Mouse (Mus musculus): Measurements from ENCODE around the gene Kcnn3.

The Kcnn3 gene

DNA sequence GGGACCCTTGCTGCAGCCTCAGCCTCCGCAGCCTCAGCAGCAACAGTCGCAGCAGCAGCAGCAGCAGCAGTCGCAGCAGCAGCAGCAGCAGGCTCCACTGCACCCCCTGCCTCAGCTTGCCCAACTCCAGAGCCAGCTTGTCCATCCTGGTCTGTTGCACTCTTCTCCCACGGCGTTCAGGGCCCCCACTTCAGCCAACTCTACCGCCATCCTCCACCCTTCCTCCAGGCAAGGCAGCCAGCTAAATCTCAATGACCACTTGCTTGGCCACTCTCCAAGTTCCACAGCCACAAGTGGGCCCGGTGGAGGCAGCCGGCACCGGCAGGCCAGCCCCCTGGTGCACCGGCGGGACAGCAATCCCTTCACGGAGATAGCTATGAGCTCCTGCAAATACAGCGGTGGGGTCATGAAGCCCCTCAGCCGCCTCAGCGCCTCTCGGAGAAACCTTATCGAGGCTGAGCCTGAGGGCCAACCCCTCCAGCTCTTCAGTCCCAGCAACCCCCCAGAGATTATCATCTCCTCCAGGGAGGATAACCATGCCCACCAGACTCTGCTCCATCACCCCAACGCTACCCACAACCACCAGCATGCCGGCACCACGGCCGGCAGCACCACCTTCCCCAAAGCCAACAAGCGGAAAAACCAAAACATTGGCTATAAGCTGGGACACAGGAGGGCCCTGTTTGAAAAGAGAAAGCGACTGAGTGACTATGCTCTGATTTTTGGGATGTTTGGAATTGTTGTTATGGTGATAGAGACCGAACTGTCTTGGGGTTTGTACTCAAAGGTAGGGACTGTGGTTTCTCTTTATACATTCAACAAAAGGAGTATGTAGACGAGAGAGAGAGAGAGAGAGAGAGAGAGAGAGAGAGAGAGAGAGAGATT is 896 bp downstream of the Kcnn3 start:
- 3% methylated on average over 25 of the region's 25 CpGs for WGBS

DNA sequence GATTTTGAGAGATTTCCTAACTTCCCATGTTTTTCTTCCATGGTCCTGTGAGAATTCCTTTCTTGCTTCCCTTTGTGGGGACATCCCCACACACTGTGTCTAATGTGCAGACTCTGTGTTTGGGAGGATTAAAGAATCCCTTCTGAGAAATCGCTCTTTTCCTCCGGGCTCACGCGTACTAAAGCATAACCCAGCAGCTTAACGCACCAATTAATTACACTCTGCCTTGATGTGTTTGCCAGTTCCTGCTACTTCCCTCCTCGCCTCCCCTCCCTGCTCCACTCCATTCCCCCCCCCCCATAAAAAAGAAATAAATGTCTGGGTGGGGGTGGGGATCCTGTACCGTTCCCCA is 1.5 kb downstream of the Kcnn3 start:
- WGBS = 5% methylated on average over 7 of the region's 7 CpGs

DNA sequence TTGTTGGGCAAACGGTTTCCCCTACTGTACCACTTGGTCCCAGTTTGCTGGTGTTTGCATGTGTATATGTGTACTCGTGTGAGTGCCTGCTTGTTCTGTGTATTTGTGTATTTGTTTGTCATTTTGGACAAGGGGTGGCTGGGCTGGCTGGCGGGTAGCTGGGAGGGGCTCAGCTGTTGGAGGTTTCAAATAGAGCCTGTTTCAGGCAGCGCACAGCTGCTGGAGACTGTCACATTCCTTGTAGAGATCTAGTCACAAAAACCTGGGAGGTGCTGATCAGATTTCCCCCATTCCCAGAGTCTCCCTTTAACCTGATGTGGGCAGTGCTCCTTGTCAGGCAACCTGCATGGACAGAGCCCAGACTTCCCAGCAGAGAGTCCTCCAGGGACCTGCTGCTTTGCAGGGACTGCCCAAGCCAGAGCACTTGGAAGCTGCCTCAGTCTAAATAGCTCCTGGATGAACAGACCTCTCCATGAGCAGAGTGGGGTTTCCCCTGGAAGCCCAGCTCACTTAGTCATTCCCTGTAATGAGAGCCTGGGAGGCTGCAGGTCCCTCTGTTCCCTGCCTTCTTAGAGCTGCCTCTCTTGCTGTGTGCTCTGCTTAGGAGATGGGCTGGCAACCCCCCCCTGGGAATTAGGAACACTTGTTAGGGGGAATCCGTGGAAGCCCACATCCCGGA is 2.6 kb downstream of the Kcnn3 start:
- 22% methylated on average over 6 of the region's 6 CpGs for WGBS

DNA sequence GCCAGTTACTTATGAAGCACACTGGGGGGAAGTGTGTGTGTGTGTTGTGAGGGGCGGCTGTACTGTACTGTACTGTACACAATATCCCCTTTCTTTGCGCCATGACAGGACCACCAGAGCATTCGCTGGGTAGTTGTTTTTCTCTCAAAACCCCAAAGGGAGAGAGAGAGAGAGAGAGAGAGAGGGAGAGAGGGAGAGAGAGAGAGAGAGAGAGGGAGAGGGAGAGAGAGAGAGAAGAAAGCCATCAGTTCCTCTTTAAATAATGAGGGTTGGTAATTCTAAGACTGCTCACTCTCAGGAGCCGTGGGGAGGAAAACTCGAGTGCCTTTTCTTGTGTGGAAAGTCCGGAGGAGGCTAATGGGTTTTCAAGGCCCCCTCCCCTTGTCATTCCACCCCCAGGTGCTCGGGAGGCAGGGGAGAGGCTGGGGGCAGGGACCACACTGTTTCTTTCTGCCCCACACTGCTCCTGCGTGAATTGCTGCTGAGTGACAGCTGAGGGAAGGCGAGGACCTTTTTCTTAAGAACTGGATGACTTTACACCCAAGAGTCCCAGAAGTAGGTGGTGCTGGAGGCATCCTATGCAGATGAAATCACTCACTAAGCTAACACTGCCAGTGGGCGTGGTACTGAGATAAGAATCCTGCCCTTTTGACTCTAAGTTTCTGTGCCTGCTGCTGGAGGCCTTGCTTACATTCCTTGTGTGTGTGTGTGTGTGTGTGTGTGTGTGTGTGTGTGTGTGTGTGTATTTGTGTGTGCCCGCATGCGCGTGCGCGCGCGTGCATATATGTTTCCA is 6.5 kb downstream of the Kcnn3 start:
- WGBS = 65% methylated on average over 17 of the region's 17 CpGs

DNA sequence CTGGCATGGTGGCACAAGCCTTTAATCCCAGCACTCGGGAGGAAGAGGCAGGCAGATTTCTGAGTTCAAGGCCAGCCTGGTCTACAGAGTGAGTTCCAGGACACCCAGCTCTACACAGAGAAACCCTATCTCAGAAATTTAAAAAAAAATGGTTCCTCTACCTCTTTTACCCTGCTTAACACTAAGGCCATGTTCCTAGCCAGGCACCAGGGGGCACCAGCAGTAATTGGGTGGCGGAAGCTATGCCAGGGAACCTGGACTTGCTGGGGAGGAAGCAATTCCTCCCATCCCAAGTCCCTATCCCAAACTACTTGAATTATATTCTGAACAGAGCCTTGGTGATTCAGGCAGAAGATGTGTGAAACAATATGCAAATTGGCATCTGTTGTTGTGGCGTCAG is 9.8 kb downstream of the Kcnn3 start:
- WGBS = 74% methylated on average over 3 of the region's 3 CpGs

DNA sequence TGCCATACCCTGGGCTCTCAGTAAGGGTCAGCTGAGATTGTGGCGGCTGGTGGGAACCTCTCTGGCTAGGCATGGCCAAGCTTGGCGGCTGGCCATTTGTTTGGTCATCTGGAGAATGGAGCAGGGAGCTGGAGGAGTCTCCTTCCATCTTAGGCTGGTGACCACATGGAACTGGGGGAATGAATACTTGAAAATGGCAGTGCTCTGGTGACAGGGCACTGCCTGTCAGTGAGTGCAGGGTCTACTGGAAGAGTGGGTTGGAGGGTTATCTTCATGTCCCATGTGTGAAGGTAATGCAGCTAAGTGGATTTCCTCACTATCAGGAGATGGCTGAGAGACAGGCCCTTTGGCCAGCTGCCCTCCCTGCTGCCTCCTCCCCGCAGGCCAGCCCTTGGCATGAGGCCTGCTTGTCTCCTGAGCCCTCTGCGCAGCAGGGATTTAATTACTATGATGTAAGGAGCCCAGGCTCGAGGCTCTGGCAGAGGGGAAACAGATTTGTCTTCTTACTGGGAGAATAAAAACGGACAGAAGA is 14.7 kb downstream of the Kcnn3 start:
- 54% methylated on average over 6 of the region's 6 CpGs for WGBS

DNA sequence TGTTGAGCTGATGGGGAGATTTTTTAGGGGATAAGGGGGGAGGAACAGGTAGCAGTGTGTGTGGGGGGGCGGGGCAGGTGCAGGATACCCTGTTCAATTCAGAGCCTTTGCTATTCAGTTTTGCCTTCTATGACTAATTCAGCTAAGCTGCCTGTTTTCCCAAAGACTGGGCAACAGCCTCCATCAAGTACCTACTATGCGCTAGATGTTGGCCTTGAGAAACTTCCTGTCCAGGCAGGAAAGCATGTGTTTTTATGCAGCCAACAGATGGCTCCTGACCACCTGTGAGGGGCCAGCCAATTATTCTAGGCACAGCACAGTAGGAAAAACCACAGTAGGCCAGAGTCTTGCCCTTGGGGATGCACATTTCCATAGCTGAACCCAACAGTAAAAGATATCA is 15.2 kb downstream of the Kcnn3 start:
- WGBS = 85% methylated on average over 2 of the region's 2 CpGs

DNA sequence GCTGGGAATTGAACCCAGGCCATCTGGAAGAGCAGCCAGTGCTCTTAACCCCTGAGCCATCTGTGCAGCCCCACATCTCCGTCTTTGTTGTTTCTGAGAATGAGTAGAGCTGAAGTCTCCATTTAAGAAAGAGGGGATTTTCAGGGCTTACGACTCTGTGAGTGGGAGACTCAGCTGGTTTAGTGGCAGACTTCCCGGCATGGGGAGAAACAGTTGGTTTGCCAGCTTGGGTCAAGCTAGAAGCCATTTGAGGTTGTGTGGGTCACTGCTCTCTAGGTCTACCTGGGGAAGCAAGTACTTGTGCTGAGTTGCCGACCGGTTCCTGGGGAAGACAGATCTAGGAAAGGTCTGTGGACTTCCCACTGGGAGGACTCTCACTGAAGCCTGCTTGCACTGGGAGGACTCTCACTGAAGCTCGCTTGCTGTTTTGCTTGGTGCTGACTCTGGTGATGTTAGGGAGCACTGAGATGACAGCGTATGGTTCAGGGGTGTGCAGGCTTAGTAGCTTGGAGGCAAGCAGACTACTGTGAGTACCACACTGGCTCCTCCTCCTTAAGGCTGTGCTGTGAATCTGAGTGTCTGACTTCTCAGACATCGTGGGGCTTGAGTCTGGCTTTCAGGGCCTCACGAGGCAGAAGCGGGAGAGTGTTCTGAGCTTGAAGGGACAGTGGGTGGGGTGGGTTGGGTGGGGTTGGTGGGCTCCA is 19.2 kb downstream of the Kcnn3 start:
- 53% methylated on average over 10 of the region's 10 CpGs for WGBS

DNA sequence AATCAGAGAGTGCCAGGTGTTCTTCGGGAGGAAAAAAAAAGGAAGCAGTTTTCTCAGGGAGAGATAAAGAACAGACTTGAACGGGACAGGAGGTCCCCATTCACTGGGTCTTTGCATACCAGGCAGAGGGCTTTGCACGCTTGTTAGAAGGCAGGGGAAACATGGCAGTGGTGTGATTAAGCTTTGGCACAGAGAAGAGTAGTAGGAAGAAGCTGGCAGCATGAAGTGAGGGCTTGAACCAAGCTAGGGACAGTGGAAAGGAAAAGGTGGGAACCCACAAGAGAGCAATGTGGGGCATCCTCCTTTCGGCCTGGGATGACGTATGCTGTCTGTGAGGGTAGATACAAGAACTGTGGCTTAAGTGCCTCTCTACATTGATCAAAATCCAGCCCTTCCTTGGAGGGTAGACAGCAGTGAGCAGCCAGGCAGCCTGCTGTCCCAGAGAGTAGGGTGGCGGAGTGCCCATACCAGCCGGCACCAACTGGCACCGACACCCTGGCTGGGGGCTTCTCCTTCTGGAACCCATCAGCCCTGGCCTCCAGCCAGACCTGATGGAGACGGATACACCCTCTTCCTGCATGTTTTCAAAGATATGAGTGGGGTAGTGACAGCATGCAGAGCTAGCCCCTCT is 19.9 kb downstream of the Kcnn3 start:
- 49% methylated on average over 9 of the region's 9 CpGs for WGBS

DNA sequence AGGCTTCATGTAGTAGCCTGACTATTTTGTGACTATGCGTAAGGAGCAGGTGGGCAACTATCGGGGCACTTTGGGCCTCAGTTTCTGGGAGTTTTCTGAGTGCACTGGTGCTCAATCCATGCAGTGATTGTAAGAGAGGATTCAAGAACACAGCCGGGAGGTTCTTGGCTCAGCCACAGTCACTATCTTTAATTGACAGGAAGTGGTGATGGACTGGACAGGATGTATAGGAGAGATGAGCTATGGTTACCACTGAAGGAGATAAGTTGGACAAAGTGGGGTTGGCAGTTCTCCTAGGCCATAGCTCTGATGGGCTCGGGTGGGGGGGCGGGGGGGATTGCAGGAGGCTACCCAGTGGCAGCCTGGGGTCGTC is 20.4 kb downstream of the Kcnn3 start:
- WGBS = 70% methylated on average over 6 of the region's 6 CpGs

DNA sequence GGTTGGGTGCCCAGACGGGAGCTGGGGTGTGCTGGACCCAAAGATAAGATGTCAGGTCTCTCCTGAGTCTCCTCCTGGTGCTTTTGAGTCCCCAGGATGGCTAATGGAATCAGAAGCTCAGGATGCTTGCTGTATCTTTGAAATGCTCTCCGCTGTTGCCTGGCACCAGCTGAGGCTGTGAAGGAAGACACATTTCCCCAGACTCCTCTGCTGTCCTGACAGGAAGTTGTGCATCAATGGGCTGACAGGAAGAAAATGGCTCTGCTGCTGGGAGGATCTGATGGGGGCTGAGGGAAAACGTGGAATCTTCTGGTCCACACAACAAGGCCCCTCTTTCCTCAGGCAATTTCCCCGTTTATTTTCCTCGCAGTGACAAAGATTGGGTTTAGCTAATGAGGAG is 27.0 kb downstream of the Kcnn3 start:
- WGBS = 29% methylated on average over 5 of the region's 5 CpGs

DNA sequence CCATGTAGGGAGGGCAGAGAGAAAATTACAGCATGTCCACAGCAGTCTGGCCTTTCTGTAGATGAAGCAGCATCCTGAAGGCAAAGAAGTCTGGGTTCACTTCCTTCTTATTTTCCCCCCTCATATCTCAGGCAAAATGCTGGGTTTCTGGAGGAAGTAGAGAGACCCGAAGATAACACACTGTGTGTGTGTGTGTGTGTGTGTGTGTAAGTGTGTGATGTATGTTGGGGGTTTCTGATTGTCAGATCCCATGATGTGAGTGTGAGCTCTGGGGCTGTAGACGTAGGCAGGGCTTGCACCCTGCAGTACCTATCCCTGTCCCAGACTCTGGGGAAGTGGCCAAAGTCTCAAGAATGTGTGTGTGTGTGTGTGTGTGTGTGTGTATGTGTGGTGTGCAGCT is 28.8 kb downstream of the Kcnn3 start:
- 80% methylated on average over 2 of the region's 2 CpGs for WGBS

DNA sequence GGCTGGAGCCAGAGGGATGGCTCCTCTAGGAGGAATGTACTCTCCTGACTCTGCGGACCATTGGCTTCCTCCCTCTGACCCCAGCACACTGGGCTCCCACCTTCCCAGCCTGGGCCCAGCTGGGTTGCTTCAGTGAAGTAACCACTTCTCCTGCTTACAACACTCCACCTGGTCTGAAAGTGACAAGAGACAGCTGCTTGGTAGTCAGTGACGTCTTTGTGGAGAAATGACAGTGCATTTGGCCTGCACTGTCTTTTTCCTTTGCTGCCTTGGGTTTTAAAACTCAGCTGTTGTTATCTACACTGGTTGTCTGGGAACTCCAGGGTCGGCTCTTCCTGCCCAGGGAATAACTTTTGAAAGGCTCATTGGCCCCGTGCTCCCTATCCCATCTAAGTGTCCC is 29.5 kb downstream of the Kcnn3 start:
- WGBS = 60% methylated on average over 4 of the region's 4 CpGs

DNA sequence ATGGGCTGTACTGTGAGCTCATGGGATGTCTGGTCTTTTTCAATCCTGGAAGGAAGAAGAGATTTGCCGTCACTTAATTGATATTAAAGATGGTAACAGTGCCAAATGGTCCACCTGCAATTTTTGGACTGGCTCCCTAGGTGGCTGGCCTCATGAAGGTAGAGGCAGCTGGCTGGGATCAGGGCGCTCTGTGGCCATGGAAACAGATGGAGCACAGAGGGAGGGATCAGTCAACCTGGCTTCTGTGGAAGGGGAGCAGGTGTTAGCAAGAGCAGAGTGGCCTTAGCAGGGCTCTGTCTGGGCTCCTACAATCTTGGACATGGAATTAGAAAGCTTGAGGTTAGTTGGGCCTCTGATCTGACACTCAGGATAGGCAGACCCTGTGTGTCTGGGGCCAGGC is 31.9 kb downstream of the Kcnn3 start:
- 94% methylated on average over 2 of the region's 2 CpGs for WGBS

DNA sequence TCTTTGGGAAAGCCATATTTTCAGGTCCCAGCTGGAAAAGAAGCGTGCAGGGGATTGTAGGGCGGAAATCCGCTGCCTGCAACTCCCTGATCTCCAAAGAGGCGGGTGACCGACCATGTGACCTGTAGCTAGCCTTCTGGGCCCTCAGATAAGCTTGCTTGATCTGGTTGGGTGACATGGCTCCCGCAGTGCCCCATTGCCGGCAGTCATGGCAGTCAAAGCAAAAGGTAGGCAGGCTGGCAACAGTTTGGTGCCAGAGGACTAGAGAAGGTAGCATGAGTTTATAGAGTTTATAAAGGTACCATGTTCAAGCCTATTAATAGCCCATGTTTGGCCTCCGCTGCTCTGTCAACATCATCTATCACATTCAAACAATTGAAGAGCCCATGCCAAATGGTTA is 33.5 kb downstream of the Kcnn3 start:
- WGBS = 97% methylated on average over 8 of the region's 8 CpGs

DNA sequence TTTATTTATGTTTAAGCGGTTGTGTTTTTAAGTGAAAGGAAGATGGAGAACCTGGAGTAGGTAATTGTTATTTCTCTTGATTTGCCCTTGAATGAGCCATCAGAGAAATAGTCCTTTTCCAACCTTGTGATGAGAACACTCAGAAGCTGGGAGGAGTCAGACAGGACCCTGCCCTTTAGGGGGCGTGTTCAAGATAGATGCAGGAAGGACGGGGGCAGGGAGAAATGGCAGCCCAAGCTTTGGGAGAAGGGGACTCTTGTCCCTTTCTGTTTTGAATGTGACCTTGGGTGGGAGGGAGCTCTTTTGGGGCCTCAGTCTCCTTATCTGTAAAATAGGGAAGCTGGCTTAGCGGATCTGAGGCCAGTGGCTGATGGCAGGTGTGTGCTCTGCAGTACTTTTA is 34.0 kb downstream of the Kcnn3 start:
- WGBS = 90% methylated on average over 4 of the region's 4 CpGs

DNA sequence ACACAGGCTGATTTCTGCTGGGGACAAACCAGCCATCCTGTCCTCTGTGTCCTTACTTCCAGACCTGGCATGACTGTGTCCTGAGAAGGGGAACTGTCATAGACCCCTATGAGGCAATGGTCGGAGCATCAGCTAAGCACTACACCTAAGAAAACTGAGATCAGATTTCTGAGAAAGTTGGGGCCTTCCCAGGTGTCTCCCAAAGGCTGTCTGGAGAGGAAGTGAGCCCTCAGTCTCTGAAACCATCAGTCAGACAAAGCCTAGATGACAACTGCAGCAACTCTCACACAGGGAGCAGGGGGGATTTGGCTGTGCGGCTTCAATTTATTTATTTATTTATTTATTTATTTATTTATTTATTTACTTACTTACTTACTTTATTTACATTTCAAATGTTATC is 34.6 kb downstream of the Kcnn3 start:
- WGBS = 100% methylated on average over 2 of the region's 2 CpGs

DNA sequence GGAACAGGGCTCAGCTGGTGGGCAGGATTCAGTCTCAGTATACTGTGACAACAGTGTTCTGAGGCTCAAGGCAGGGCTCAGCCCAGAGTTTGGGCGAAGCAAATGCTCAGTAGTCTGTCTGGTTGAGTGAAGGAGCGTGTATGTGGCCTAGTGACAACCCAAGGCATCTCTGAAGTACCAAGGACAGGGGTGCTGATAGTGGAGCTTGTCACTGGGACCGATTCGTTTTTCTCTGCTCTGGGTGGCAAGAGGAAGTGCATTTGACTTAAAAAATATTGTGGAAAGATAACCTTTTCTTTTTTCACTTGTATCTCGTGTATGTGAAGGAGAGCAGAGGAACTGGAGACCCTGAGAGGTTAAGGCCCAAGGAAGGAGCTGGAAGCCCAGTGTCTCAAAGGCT is 37.8 kb downstream of the Kcnn3 start:
- 77% methylated on average over 5 of the region's 5 CpGs for WGBS

DNA sequence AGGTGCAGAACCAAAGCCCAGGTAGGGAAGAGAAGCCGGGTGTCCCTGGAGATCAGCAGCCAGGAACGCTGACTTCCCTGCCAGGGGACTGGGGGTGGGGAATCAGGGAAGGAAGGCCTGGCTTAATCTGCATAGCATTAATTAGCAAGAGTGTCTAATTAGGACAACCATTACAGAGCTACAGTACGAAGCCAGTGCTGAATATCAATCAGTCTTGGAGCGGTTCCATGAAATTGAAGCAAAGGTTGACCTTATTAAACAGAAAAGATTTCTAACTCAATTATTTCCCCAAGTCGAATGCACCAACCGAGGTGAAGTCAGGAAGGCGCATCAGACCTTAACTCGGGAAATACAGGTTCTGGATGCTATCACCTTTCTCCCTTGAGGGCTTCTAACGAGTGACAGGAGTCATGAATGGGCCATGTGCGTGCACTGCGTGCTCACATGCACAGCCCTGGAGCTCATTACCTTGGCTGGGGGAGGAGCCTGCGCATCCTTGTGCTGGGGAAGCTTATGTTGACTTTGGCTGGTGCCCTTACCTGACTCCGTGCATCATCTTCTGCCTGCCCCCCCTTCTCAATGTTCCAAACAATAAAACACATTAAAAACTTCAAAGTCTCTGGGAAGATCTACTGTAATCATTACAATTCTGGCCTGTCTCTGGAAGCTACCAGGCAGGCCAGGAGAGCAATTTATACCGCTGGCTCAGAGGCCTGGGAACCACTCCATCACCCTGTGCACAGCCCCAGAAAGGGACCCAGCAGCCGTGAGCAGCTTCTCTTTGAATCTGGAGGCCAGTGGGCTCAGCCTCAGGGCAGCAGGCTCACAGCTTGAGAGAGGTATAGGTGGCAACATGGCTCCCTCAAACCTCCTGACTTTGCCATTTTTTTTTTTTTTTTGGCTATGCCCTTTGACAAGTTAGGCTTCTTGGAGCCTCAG is 39.3 kb downstream of the Kcnn3 start:
- WGBS = 65% methylated on average over 15 of the region's 15 CpGs

DNA sequence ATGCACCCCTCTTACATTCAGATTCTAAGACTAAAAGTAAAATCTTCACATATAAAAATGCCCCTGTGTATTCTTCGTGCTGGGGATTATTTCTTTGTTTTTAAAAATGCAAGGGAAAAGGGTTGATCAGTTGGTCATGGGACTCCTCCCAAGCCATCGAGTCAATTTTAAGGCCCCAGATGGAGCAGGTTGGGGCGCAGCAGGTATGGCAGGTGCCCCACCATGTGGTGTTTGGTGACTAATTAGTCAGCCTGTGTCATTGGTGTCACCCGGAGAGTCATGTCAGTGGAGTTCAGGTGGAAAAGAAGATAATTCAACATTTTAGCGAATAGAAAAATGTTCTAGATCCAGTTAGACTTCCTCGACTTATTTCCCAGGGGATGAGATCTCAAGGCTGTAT is 41.4 kb downstream of the Kcnn3 start:
- WGBS = 80% methylated on average over 6 of the region's 6 CpGs

Measured in cerebral cortex, adult 2 months (tissue).